Mouse (Mus musculus) MN1 (cell line): Measurements from ENCODE around the gene Mlxip.

ENCODE experiments used
- DNase-seq: peaks from one replicate; pipeline ENCODE4 v3.0.0-alpha.2; 2016; ENCODE audit warnings: low spot score

Mlxip gene

GRCm38 (mm10) chr5:123436071-123436779 lies 41.6 kb downstream of the Mlxip start:
- DNase-seq: no peak

- DNase-seq: peak; percentile 55
Measured at GRCm38 (mm10) chr5:123436780-123437175, 42.2 kb downstream of the Mlxip start.

- DNase-seq: no peak
Measured at GRCm38 (mm10) chr5:123438381-123438780, 43.8 kb downstream of the Mlxip start.

GRCm38 (mm10) chr5:123439312-123439711 lies 44.7 kb downstream of the Mlxip start:
- DNase-seq: no peak

GRCm38 (mm10) chr5:123439941-123440340 lies 45.3 kb downstream of the Mlxip start:
- no peak for DNase-seq

- no peak for DNase-seq
Measured at GRCm38 (mm10) chr5:123440664-123441063, 46.1 kb downstream of the Mlxip start.

- no peak for DNase-seq
Measured at GRCm38 (mm10) chr5:123442283-123442682, 47.7 kb downstream of the Mlxip start.

GRCm38 (mm10) chr5:123444069-123444468 lies 49.5 kb downstream of the Mlxip start:
- peak; percentile 57 for DNase-seq

GRCm38 (mm10) chr5:123444849-123445334 lies 50.3 kb downstream of the Mlxip start:
- DNase-seq: no peak

- DNase-seq: no peak
Measured at GRCm38 (mm10) chr5:123451886-123452285, 57.3 kb downstream of the Mlxip start.

- DNase-seq: no peak
Measured at GRCm38 (mm10) chr5:123461420-123461819, 66.8 kb downstream of the Mlxip start.

- no peak for DNase-seq
Measured at GRCm38 (mm10) chr5:123464638-123465037, 70.0 kb downstream of the Mlxip start.

GRCm38 (mm10) chr5:123470784-123471400 lies 76.3 kb downstream of the Mlxip start:
- DNase-seq: no peak

- no peak for DNase-seq
Measured at GRCm38 (mm10) chr5:123473817-123474216, 79.2 kb downstream of the Mlxip start.

GRCm38 (mm10) chr5:123487659-123488395 lies 93.2 kb downstream of the Mlxip start:
- DNase-seq: no peak

- DNase-seq: peak; percentile 29
Measured at GRCm38 (mm10) chr5:123489112-123489785, 94.7 kb downstream of the Mlxip start, which contains the start of the genes Lrrc43 and Il31. TSS of gene Lrrc43 (plus strand) at chr5:123489305. TSS of gene Il31 (minus strand) at chr5:123489489.

GRCm38 (mm10) chr5:123489935-123490334 lies 95.3 kb downstream of the Mlxip start:
- DNase-seq: no peak

GRCm38 (mm10) chr5:123499717-123500116 lies 105.1 kb downstream of the Mlxip start:
- DNase-seq: peak; percentile 71

GRCm38 (mm10) chr5:123501973-123502372 lies 107.4 kb downstream of the Mlxip start:
- DNase-seq: no peak
